Mouse (Mus musculus): Measurements from ENCODE around the gene Fam19a1. TPM values are rescaled to one million over a fixed set of nuclear protein-coding genes. Genes with fewer than 3 reads are reported as not detected.

Fam19a1 gene
- polyA plus RNA-seq, 1 experiment, result 0.04 TPM

GRCm38 (mm10) chr6:96580726-96581125 lies 467.8 kb downstream of the Fam19a1 start:
- WGBS, result 80% methylated on average over 4 of the region's 4 CpGs
- no peak for TF ChIP-seq POLR2A (IDR thresholded peaks at IDR 0.05; ENCODE audit: low read depth, low read length)
- no peak for TF ChIP-seq CTCF (IDR thresholded peaks at IDR 0.05; ENCODE audit: extremely low read depth, insufficient read length, insufficient replicate concordance, low read depth, low read length)
- Histone ChIP-seq H3K4me3 (ENCODE audit: low read depth, low read length) (no peak overlapping the region), H3K36me3 (ENCODE audit: control insufficient read depth, insufficient read depth, low read length) (no peaks in the 10 kb centered on the region), H3K27me3 (ENCODE audit: control insufficient read depth, insufficient read depth, low read length) (no peaks in the 10 kb centered on the region; the same call in 1 of the 2 replicates), H3K4me1 (ENCODE audit: control insufficient read depth, insufficient read depth, insufficient read length, low read length) (no peaks in the 10 kb centered on the region), H3K27ac (ENCODE audit: insufficient read depth, low read depth, low read length) (no peak overlapping the region)

- H3K4me1 ChIP-seq (ENCODE audit: control insufficient read depth, insufficient read depth, insufficient read length, low read length), result no peaks in the 10 kb centered on the region
- H3K4me3 ChIP-seq (ENCODE audit: low read depth, low read length), result no peak overlapping the region
- no peak overlapping the region for H3K27ac ChIP-seq (ENCODE audit: insufficient read depth, low read depth, low read length)
- TF ChIP-seq CTCF (IDR thresholded peaks at IDR 0.05; ENCODE audit: extremely low read depth, insufficient read length, insufficient replicate concordance, low read depth, low read length) (no peak), POLR2A (IDR thresholded peaks at IDR 0.05; ENCODE audit: low read depth, low read length) (no peak)
- no peaks in the 10 kb centered on the region; the same call in 1 of the 2 replicates for H3K27me3 ChIP-seq (ENCODE audit: control insufficient read depth, insufficient read depth, low read length)
- 77% methylated on average over 3 of the region's 3 CpGs for WGBS
- no peaks in the 10 kb centered on the region for H3K36me3 ChIP-seq (ENCODE audit: control insufficient read depth, insufficient read depth, low read length)
Measured at GRCm38 (mm10) chr6:96581187-96581586, 468.2 kb downstream of the Fam19a1 start.

GRCm38 (mm10) chr6:96587427-96587826 lies 474.5 kb downstream of the Fam19a1 start:
- TF ChIP-seq CTCF (IDR thresholded peaks at IDR 0.05; ENCODE audit: extremely low read depth, insufficient read length, insufficient replicate concordance, low read depth, low read length), result no peak
- TF ChIP-seq POLR2A (IDR thresholded peaks at IDR 0.05; ENCODE audit: low read depth, low read length), result no peak
- Histone ChIP-seq H3K27ac (ENCODE audit: insufficient read depth, low read depth, low read length) (no peak overlapping the region), H3K27me3 (ENCODE audit: control insufficient read depth, insufficient read depth, low read length) (no peaks in the 10 kb centered on the region), H3K36me3 (ENCODE audit: control insufficient read depth, insufficient read depth, low read length) (no peaks in the 10 kb centered on the region), H3K4me1 (ENCODE audit: control insufficient read depth, insufficient read depth, insufficient read length, low read length) (no peaks in the 10 kb centered on the region), H3K4me3 (ENCODE audit: low read depth, low read length) (no peak overlapping the region)
- WGBS, result 27% methylated on average over 4 of the region's 4 CpGs

- no peaks in the 10 kb centered on the region for H3K4me1 ChIP-seq (ENCODE audit: control insufficient read depth, insufficient read depth, insufficient read length, low read length)
- H3K36me3 ChIP-seq (ENCODE audit: control insufficient read depth, insufficient read depth, low read length), result no peaks in the 10 kb centered on the region
- WGBS, result 53% methylated on average over 1 of the region's 1 CpGs
- no peak overlapping the region for H3K27ac ChIP-seq (ENCODE audit: insufficient read depth, low read depth, low read length)
- H3K27me3 ChIP-seq (ENCODE audit: control insufficient read depth, insufficient read depth, low read length), result no peaks in the 10 kb centered on the region
- TF ChIP-seq POLR2A (IDR thresholded peaks at IDR 0.05; ENCODE audit: low read depth, low read length), result no peak
- no peak for TF ChIP-seq CTCF (IDR thresholded peaks at IDR 0.05; ENCODE audit: extremely low read depth, insufficient read length, insufficient replicate concordance, low read depth, low read length)
- H3K4me3 ChIP-seq (ENCODE audit: low read depth, low read length), result no peak overlapping the region
Measured at GRCm38 (mm10) chr6:96593031-96593430, 480.1 kb downstream of the Fam19a1 start.

- Histone ChIP-seq H3K4me3 (ENCODE audit: low read depth, low read length) (no peak overlapping the region), H3K4me1 (ENCODE audit: control insufficient read depth, insufficient read depth, insufficient read length, low read length) (no peaks in the 10 kb centered on the region), H3K27me3 (ENCODE audit: control insufficient read depth, insufficient read depth, low read length) (no peaks in the 10 kb centered on the region), H3K36me3 (ENCODE audit: control insufficient read depth, insufficient read depth, low read length) (no peaks in the 10 kb centered on the region), H3K27ac (ENCODE audit: insufficient read depth, low read depth, low read length) (no peak overlapping the region)
- WGBS, result 96% methylated on average over 10 of the region's 10 CpGs
- no peak for TF ChIP-seq POLR2A (IDR thresholded peaks at IDR 0.05; ENCODE audit: low read depth, low read length)
- TF ChIP-seq CTCF (IDR thresholded peaks at IDR 0.05; ENCODE audit: extremely low read depth, insufficient read length, insufficient replicate concordance, low read depth, low read length), result no peak
Measured at GRCm38 (mm10) chr6:96595201-96595600, 482.2 kb downstream of the Fam19a1 start.

GRCm38 (mm10) chr6:96624196-96624595 lies 511.2 kb downstream of the Fam19a1 start:
- no peaks in the 10 kb centered on the region for H3K36me3 ChIP-seq (ENCODE audit: control insufficient read depth, insufficient read depth, low read length)
- H3K4me1 ChIP-seq (ENCODE audit: control insufficient read depth, insufficient read depth, insufficient read length, low read length), result no peaks in the 10 kb centered on the region
- 67% methylated on average over 1 of the region's 1 CpGs for WGBS
- no peaks in the 10 kb centered on the region for H3K27me3 ChIP-seq (ENCODE audit: control insufficient read depth, insufficient read depth, low read length)
- no peak overlapping the region for H3K4me3 ChIP-seq (ENCODE audit: low read depth, low read length)
- no peak for TF ChIP-seq POLR2A (IDR thresholded peaks at IDR 0.05; ENCODE audit: low read depth, low read length)
- H3K27ac ChIP-seq (ENCODE audit: insufficient read depth, low read depth, low read length), result no peak overlapping the region

GRCm38 (mm10) chr6:96631518-96631917 lies 518.6 kb downstream of the Fam19a1 start:
- no peak for TF ChIP-seq POLR2A (IDR thresholded peaks at IDR 0.05; ENCODE audit: low read depth, low read length)
- no peak for TF ChIP-seq CTCF (IDR thresholded peaks at IDR 0.05; ENCODE audit: extremely low read depth, insufficient read length, insufficient replicate concordance, low read depth, low read length)
- H3K36me3 ChIP-seq (ENCODE audit: control insufficient read depth, insufficient read depth, low read length), result no peaks in the 10 kb centered on the region
- 77% methylated on average over 6 of the region's 6 CpGs for WGBS
- no peaks in the 10 kb centered on the region for H3K27me3 ChIP-seq (ENCODE audit: control insufficient read depth, insufficient read depth, low read length)
- H3K27ac ChIP-seq (ENCODE audit: insufficient read depth, low read depth, low read length), result no peak overlapping the region
- H3K4me3 ChIP-seq (ENCODE audit: low read depth, low read length), result no peak overlapping the region
- no peaks in the 10 kb centered on the region for H3K4me1 ChIP-seq (ENCODE audit: control insufficient read depth, insufficient read depth, insufficient read length, low read length)

- TF ChIP-seq POLR2A (IDR thresholded peaks at IDR 0.05; ENCODE audit: low read depth, low read length) (no peak), CTCF (IDR thresholded peaks at IDR 0.05; ENCODE audit: extremely low read depth, insufficient read length, insufficient replicate concordance, low read depth, low read length) (no peak)
- WGBS, result 72% methylated on average over 3 of the region's 3 CpGs
- H3K27me3 ChIP-seq (ENCODE audit: control insufficient read depth, insufficient read depth, low read length), result no peaks in the 10 kb centered on the region
Measured at GRCm38 (mm10) chr6:96632243-96632642, 519.3 kb downstream of the Fam19a1 start.

More at GRCm38 (mm10) chr6:96632243-96632642, 519.3 kb downstream of the Fam19a1 start:
- Histone ChIP-seq H3K4me1 (ENCODE audit: control insufficient read depth, insufficient read depth, insufficient read length, low read length) (no peaks in the 10 kb centered on the region), H3K27ac (ENCODE audit: insufficient read depth, low read depth, low read length) (no peak overlapping the region), H3K36me3 (ENCODE audit: control insufficient read depth, insufficient read depth, low read length) (no peaks in the 10 kb centered on the region), H3K4me3 (ENCODE audit: low read depth, low read length) (no peak overlapping the region)
